Mouse (Mus musculus): ENCODE measurements around the gene Gm5129.
"Not testable (repeated sequence)": the region's sequence is repeated elsewhere in the genome, so short reads cannot be mapped to it uniquely, and the experiment has no call there.

The Gm5129 gene

DNA sequence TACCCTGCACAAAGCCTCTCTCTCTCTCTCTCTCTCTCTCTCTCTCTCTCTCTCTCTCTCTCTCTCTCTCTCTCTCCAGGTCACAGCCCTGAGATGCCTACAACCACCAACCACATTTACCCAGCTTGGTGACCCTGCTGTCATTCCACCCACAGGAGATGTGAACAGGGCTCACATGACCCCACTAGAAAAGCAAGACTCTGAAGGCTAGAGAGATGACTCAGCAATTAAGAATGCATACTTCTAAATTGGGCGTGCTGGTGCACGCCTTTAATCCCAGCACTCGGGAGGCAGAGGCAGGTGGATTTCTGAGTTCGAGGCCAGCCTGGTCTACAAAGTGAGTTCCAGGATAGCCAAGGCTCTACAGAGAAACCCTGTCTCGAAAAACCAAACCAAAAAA, 9.7 kb downstream of the Gm5129 start:
- not testable (repeated sequence) for DNase-seq (ENCODE audit: low read depth, low spot score)

DNA sequence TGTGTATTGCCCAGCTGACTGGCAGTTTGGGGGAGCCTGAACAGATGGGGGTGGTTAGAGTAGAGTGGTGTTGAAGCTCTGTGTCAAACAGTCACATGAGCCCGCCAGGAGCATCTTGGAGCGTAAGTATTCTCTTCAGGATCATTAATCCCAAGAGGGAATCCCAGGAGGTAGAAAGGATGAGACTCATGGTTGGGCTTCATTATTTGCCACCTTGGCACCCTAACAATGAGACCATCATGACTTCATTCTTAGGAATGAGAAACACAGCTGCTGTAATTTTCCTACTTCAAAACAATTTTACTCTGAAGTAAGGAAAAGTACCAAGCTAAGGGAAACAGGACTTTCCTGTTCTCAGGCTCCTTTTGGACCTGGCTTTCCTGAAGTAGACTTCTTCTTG, 10.4 kb downstream of the Gm5129 start:
- no peak for DNase-seq (ENCODE audit: low read depth, low spot score)

DNA sequence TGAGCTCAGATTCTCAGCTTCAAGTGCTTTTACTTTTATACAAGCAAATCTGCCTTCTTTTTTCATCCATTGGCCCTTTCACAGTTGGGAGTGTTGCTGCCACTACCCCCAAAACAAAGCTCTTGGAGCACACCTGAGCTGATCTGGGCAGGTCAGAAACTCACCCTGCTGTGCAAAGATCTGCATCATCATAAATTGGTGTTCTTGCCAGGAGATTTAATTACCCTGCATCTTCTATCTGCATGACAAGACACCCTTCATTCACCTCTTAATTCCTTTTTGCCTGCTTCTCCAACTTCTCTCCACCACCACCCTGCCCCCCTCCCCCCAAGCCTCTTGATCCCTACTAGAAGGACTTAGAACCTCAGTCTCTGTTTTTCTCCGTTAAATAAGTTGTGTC, 14.6 kb downstream of the Gm5129 start:
- no peak for DNase-seq (ENCODE audit: low read depth, low spot score)

DNA sequence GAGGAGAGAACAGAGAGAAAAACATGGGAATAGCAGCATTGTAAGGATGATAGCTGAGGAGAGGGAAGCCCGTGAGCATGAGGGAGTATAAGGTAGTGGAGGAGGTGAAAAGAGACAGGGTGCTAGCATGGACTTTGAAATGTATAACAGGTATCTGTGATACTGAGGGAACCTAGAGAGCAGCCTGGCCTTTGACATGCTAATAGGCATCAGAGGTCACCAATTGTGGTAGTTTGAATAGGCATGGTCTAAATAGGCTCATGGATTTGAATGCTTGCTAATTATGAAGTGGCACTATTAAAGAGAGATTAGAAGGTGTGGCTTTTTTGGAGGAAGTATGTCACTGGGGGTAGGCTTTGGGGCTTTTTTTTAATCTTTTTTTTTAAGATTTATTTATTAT, 22.8 kb downstream of the Gm5129 start:
- DNase-seq (ENCODE audit: low read depth, low spot score), result no peak

DNA sequence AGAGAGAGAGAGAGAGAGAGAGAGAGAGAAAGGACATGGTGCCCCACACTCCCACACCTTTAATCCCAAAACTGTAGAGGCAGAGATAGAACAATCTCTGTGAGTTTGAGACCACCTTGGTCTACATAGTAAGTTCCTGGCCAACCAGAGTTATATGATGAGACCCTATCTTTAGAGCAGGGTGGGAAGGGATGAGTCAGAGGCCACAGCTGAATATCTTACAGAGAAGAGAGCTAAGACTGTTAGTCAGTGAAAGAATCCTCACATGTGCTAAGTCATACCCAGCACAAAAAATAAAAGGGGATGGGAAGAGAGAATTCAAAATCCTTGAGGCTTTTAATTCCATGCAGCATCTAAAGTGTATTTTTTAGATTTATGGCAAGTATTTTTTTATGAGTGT, 24.1 kb downstream of the Gm5129 start:
- DNase-seq (ENCODE audit: low read depth, low spot score), result no peak

DNA sequence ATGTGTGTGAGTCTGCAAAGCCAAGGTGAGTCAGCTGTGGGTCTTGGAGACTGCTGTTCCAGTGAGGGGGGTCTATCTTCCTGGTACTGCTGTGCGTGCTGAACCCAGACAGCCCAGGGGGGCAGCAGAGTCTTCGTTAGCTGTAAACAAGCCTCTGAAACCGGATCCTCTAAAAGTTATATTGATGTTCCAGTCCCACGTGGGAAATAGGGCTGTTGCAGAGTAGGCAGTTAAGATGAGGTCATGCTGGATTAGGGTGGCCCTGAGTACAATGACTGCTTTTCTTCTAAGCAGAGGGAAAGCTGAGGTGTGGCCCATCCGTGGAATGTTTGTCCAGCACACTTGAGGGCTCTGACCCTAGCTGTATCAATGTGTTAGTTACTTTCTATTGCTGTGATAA, 27.5 kb downstream of the Gm5129 start:
- no peak for DNase-seq (ENCODE audit: low read depth, low spot score)

DNA sequence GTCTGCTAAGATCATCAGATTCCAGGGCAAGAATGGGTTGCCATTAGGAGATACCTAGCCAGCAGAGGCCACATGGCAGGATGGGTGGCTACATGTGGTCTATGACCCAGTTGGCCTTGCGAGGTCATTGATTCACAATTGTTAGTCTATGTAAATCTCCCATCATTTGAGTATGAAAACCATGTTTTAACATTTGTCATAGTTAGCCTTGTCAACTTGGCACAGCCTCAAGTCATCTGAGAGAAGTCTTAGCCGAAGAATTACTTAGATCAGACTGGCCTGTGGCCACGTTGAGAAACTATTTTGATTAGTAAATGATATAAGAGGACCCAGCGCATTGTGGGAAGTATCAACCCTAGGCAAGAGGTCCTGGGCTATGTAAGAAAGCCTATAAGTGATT, 28.5 kb downstream of the Gm5129 start:
- DNase-seq (ENCODE audit: low read depth, low spot score), result no peak

DNA sequence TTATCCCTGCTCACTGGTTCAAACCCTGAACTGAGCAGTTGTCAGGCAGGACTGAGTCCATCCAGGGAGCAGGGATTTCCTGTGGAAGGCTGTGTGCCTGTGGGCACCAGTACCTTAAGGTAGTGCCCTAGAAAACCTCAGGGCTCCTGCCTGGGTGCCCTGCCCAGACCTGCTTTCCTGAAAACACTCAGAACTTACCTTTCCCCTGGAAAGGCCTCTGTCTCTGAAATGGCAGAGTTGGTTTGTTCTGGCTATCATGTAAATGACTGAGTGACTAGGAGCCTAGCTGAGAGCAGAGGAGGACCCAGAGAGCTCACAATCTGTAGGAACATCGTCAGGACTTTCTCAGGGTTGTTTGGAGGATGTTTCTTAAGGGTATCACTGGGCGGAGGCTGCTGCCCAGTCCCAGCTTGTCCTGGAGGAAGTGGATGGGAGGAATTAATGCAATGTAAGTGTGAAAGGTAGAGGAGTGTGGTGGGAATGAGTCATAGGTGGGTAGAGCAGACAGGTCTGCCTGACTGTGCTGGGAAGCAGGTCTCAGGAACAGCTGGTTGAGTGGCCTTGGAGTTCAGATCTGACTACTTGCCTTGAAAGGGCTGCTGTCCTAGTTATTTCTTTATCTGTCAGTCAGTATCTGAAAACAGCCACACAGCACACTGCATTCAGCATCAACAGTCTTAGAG, 36.1 kb downstream of the Gm5129 start:
- DNase-seq (ENCODE audit: low read depth, low spot score), result no peak

DNA sequence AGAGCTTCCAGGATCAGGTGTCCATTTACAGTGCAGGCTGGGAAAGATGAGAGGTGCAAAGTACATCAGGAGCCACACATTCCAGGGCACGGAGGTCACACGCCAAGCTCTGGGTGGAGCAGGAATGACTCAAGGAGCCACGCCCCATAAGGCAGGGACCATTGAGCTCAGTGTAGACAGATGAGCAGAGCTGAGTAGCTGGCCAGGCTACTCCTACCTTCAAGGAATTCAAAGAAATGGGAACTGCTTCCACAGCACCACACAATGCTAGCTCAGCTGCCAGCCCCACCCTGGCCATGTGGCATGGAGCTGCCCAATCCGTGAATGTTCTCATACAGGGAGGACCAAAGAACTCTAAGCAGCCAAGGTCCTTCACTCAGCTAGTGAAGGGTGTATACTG, 37.2 kb downstream of the Gm5129 start:
- no peak for DNase-seq (ENCODE audit: low read depth, low spot score)

DNA sequence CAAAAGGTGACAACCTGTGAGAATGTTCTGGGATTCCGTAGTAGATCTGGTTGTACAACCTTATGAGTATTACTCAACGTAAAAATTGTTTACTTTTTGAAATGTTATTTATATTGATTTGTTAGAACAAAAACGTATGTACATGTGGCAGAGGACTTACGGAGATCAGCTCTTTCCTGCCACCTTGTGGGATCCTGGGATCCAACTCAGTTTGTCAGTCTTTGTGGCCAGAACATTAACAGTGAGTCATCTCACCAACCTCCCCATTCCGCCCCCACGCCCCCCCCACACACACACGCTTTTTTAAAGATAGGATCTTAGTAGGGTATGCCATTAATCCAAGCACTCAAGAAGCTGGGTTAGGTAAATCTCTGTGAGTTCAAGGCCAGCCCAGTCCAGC, 47.4 kb downstream of the Gm5129 start:
- no peak for DNase-seq (ENCODE audit: low read depth, low spot score)

DNA sequence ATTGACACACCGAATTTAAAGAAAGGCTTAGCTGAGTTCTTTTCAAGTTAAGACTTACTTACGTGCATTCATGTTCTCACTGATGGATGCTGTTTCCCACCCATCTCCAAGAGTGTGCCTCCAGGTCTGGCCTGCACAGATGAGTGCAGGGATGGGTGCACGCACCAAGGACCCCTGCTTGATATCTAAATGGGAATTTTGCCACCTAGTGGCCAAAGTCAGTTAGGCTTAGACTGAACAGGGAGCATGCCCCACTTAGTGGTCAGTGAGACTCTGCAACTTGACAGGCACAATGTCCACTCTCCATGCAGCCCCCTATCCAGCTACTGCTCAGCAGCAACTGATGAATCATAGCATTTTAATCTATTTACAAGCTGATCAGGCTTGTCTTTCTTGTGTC, 48.1 kb downstream of the Gm5129 start:
- peak; percentile 54 for DNase-seq (ENCODE audit: low read depth, low spot score)

Data from A20 (cell line).